Mouse (Mus musculus) lung, postnatal 0 days (tissue): ENCODE data around the gene Fgf11. TPM values are rescaled to one million over a fixed set of nuclear protein-coding genes. Genes with fewer than 3 reads are reported as not detected.

Source experiments
- ATAC-seq: fragments of 200-750 bp; cut with Nextera tagmentation; 2 replicates; pipeline ENCODE4 v1.8.0; 2017; ENCODE audit warnings: moderate library complexity
- DNase-seq: peaks from one replicate; pipeline ENCODE4 v3.0.0-alpha.2; 2016; ENCODE audit warnings: low spot score
- H3K27ac ChIP-seq: fragments of 300-500 bp; sonication (generic); 2 replicates; pipeline ENCODE4 v1.5.1; 2014; ENCODE audit warnings: antibody characterized with exemption, mild to moderate bottlenecking, low read length, mixed read lengths
- H3K27me3 ChIP-seq: fragments of 300-500 bp; sonication (generic); replicated peaks from 2 replicates; pipeline ENCODE4 v1.6.1; 2014; ENCODE audit warnings: low read length, mixed read lengths; ENCODE audit not compliant: insufficient read depth
- H3K36me3 ChIP-seq: fragments of 300-500 bp; sonication (generic); 2 replicates; pipeline ENCODE4 v1.6.1; 2014; ENCODE audit warnings: low read length, mixed read lengths; ENCODE audit not compliant: insufficient read depth
- H3K4me1 ChIP-seq: fragments of 300-500 bp; sonication (generic); 2 replicates; pipeline ENCODE4 v1.6.1; 2014; ENCODE audit warnings: antibody characterized with exemption, low read depth, low read length, mixed read lengths; ENCODE audit not compliant: insufficient read depth
- H3K4me2 ChIP-seq: fragments of 300-500 bp; sonication (generic); replicated peaks from 2 replicates; pipeline ENCODE4 v1.6.1; 2014; ENCODE audit warnings: low read depth, mild to moderate bottlenecking, low read length, moderate library complexity, mixed read lengths
- H3K4me3 ChIP-seq: fragments of 300-500 bp; sonication (generic); 2 replicates; pipeline ENCODE4 v1.5.1; 2014; ENCODE audit warnings: low read depth, low read length
- H3K9ac ChIP-seq: fragments of 300-500 bp; sonication (generic); replicated peaks from 2 replicates; pipeline ENCODE4 v1.6.1; 2014; ENCODE audit warnings: low read depth, mild to moderate bottlenecking
- H3K9me3 ChIP-seq: fragments of 300-500 bp; sonication (generic); 2 replicates; pipeline ENCODE4 v1.6.1; 2016; ENCODE audit warnings: low read length, mixed read lengths
- CTCF ChIP-seq: IDR thresholded peaks from 2 replicates; pipeline ENCODE4 v1.5.1; 2016; ENCODE audit warnings: antibody characterized with exemption, mild to moderate bottlenecking
- EP300 ChIP-seq: IDR thresholded peaks from 2 replicates; pipeline ENCODE4 v1.6.1; 2016; ENCODE audit warnings: antibody characterized with exemption, mild to moderate bottlenecking, control low read depth
- WGBS: fragments of 180-500 bp; shearing (Covaris S2); extraction: QIAGEN DNeasy Blood & Tissue Kit; methylation state at CpG from one replicate; pipeline ENCODE4 v1.1.7; 2014; 5-methylcytosine and 5-hydroxymethylcytosine counted together
- polyA plus RNA-seq: library from polyadenylated mRNA; unstranded; fragments of >200 nt; fragmentation: Nextera tagmentation; extraction: Ambion mirVana; gene quantifications from 2 replicates; pipeline ENCODE4 v1.2.1, GENCODE M21; 2015

The Fgf11 gene
- polyA plus RNA-seq, 1 experiment from 2014 or later: 0.57 TPM

DNA sequence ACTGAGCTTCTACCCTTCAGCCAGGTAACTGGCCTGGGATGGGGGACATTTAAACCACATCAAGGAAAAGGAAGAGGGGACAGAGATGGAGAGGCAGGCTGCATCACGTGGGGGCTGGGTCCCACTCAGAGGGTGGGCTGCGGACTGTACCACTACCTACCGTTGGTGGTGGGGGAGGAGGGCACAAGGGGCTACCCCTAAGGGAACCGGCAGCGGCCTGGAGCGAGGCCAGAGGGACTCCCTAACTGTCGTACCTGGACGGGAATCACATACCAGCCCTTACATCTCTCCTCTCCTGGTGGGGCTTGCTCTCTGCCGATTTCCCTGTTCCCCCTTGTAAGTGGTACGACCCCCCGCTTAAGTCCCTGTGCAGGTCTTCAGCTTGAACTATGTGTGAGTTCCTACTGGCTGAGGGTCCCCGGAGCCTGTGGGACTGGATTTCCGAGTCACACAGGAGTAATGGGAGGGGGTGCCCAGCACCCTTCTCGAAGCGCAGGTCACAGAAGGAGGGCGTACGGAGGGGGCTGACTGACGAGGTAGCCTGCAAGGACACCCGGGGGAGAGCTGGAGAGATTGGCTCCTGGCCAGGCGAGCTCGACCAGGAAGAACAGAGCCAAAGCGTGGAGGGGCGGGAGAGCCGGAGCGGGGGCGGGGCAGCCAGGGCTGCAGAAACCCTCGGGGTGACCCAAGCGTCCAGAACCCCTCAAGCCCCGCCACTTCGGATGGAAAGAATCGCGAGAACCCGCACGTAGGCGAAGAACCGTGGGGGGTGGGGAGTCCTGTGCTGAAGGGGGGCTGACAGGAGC, 1.1 kb downstream of the Fgf11 start:
- peak overlapping the region; percentile 32; the same call in 1 of the 2 replicates for H3K9ac ChIP-seq
- H3K4me2 ChIP-seq: peak overlapping the region; percentile 86
- ATAC-seq (peak; percentile 14), DNase-seq (peak; percentile 79)
- 0 out of 2 replicates have a peak, but pooled peaks cover 6% of the 10 kb centered on the region for H3K27me3 ChIP-seq
- TF ChIP-seq EP300 (no peak), CTCF (no peak)
- no peaks in the 10 kb centered on the region for H3K9me3 ChIP-seq
- no peaks in the 10 kb centered on the region for H3K36me3 ChIP-seq
- peak overlapping the region; percentile 53 for H3K4me3 ChIP-seq
- peaks cover 38% of the 10 kb centered on the region; the same call in 1 of the 2 replicates for H3K4me1 ChIP-seq
- WGBS: 1% methylated on average over 36 of the region's 36 CpGs
- H3K27ac ChIP-seq: no peak overlapping the region

DNA sequence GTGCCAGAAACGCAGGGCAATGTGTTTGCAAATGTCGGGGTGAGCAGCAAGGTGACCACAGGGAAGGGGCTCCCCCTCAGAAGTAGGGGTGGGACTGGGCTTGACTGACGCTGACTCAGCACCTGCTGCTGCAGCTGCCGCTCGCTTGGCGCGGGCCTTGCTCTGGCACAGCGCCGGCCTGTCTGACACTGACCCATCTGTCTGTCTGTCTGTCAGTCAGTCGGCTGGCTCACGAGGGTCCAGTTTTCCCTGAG, 1.6 kb downstream of the Fgf11 start:
- no peak overlapping the region for H3K4me3 ChIP-seq
- ATAC-seq: no peak
- WGBS: 1% methylated on average over 11 of the region's 11 CpGs
- DNase-seq: peak; percentile 37
- H3K4me1 ChIP-seq: peaks cover 40% of the 10 kb centered on the region; the same call in 1 of the 2 replicates
- 0 out of 2 replicates have a peak overlapping the region, but pooled peaks have one; percentile 86 for H3K4me2 ChIP-seq
- H3K27me3 ChIP-seq: 0 out of 2 replicates have a peak, but pooled peaks cover 6% of the 10 kb centered on the region
- TF ChIP-seq CTCF: no peak
- TF ChIP-seq EP300: no peak
- no peak overlapping the region for H3K27ac ChIP-seq
- H3K9me3 ChIP-seq: no peaks in the 10 kb centered on the region
- H3K9ac ChIP-seq: no peak overlapping the region
- no peaks in the 10 kb centered on the region for H3K36me3 ChIP-seq

GRCm38 (mm10) chr11:69799394-69800137, 2.1 kb downstream of the Fgf11 start:
- DNase-seq (peak; percentile 22), ATAC-seq (no peak)
- Histone ChIP-seq H3K4me3 (no peak overlapping the region), H3K27me3 (0 out of 2 replicates have a peak, but pooled peaks cover 6% of the 10 kb centered on the region), H3K9me3 (no peaks in the 10 kb centered on the region), H3K9ac (no peak overlapping the region), H3K27ac (no peak overlapping the region), H3K36me3 (no peaks in the 10 kb centered on the region), H3K4me1 (peaks cover 41% of the 10 kb centered on the region; the same call in 1 of the 2 replicates), H3K4me2 (0 out of 2 replicates have a peak overlapping the region, but pooled peaks have one; percentile 86)
- 25% methylated on average over 11 of the region's 12 CpGs for WGBS
- TF ChIP-seq CTCF (no peak), EP300 (no peak)

- ATAC-seq (no peak), DNase-seq (no peak)
- H3K27me3 ChIP-seq: 0 out of 2 replicates have a peak, but pooled peaks cover 6% of the 10 kb centered on the region
- H3K27ac ChIP-seq: no peak overlapping the region
- no peaks in the 10 kb centered on the region for H3K36me3 ChIP-seq
- no peak overlapping the region for H3K4me2 ChIP-seq
- TF ChIP-seq CTCF (no peak), EP300 (no peak)
- peaks cover 27% of the 10 kb centered on the region; the same call in 1 of the 2 replicates for H3K4me1 ChIP-seq
- WGBS: 74% methylated on average over 7 of the region's 7 CpGs
- no peak overlapping the region for H3K9ac ChIP-seq
- no peak overlapping the region for H3K4me3 ChIP-seq
- H3K9me3 ChIP-seq: no peaks in the 10 kb centered on the region
Measured at GRCm38 (mm10) chr11:69797924-69798323, 3.7 kb downstream of the Fgf11 start.

- Histone ChIP-seq H3K27ac (0 out of 2 replicates have a peak overlapping the region, but pooled peaks have one; percentile 54), H3K4me1 (peaks cover 11% of the 10 kb centered on the region; the same call in 1 of the 2 replicates), H3K36me3 (no peaks in the 10 kb centered on the region), H3K9ac (no peak overlapping the region; the same call in 1 of the 2 replicates), H3K4me3 (peak overlapping the region; percentile 47), H3K27me3 (no peaks in the 10 kb centered on the region), H3K4me2 (peak overlapping the region; percentile 88), H3K9me3 (no peaks in the 10 kb centered on the region)
- no peak for ATAC-seq
- TF ChIP-seq EP300: no peak
- no peak for TF ChIP-seq CTCF
- DNase-seq: peak; percentile 32
- 3% methylated on average over 13 of the region's 13 CpGs for WGBS
Measured at GRCm38 (mm10) chr11:69795983-69796435, 5.6 kb downstream of the Fgf11 start.
